Mouse (Mus musculus): ENCODE measurements around the gene Fgf23. TPM values are rescaled to one million over a fixed set of nuclear protein-coding genes. Genes with fewer than 3 reads are reported as not detected.
A peak's percentile ranks its signal among the peaks of the same experiment; 100 is the strongest.

The Fgf23 gene
- 0.17 TPM in 1 of 2 replicates, not detected in the other for polyA plus RNA-seq (2015; fragmentation: Nextera tagmentation; extraction: Ambion mirVana)

DNA sequence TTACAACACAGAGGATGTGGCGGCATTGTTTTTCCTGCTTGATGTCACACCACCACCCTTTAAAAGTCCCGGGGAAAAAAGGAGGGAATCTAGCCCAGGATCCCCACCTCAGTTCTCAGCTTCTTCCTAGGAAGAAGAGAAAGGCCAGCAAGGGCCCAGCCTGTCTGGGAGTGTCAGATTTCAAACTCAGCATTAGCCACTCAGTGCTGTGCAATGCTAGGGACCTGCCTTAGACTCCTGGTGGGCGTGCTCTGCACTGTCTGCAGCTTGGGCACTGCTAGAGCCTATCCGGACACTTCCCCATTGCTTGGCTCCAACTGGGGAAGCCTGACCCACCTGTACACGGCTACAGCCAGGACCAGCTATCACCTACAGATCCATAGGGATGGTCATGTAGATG is at the start of gene Fgf23:
TSS of gene Fgf23 (plus strand) at position 86 of the 400 bp plus-strand sequence.
- peak; percentile 95; the same call in 1 of the 2 replicates for ATAC-seq (ENCODE audit: low FRiP score, low read depth)
- WGBS, result 11% methylated on average over 5 of the region's 5 CpGs
- peak within 1 kb of the TSS; percentile 22 for H3K4me2 ChIP-seq (replicated peaks)

DNA sequence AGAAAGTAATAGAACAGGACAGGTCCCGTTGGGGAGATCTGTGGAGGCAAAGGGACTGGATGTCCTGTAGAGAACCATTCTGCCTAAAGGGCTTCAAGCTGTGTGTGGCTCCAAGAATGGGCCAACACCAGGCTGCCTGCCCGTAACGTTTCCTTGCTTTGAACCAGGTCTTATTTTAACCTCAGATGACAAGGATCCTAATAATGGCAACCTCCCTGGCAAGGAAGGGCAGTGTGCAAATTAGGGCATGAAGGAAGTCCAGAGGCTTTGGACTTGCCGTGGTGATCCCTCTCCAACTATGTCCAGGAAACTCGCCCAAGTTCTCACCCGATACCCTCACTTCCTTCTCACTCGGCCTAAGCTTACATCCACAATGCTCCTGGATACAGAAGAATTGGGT is 47.9 kb upstream of the Fgf23 start:
- WGBS, result 73% methylated on average over 7 of the region's 7 CpGs
- H3K9ac ChIP-seq, result no peak overlapping the region

More for the DNA sequence above, at the start of gene Fgf23:
- H3K9me3 ChIP-seq, result no peaks in the 10 kb centered on the region
- H3K4me1 ChIP-seq, result peaks cover 10% of the 10 kb centered on the region
- H3K36me3 ChIP-seq, result no peaks in the 10 kb centered on the region
- H3K9ac ChIP-seq, result peak within 1 kb of the TSS; percentile 14; the same call in 1 of the 2 replicates
- H3K4me3 ChIP-seq, result no peak within 1 kb of the TSS
- H3K27ac ChIP-seq, result no peak within 1 kb of the TSS
- 0 out of 2 replicates have a peak, but pooled peaks cover 6% of the 10 kb centered on the region for H3K27me3 ChIP-seq

DNA sequence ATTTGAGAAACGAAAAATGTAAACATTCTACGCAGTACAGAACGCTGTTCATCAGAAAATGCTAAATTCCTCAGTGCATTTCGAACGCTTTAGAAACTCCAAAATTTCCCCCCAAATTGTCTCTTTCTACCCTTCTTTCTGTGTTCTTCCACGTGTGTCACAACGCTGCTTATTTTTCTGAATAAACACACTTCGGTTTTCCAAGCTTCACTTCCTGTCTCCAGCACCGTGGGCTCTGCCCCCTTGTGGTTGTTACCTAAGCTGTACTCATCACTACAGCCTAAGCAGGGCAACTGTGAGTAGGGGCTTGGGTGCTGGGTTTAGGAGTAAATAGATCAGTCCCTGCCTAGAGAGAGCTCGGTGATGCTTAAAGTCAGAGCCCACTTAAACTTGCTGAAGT is 37.9 kb upstream of the Fgf23 start:
- Histone ChIP-seq H3K9ac (no peak overlapping the region), H3K27ac (no peak overlapping the region), H3K4me2 (replicated peaks) (peak overlapping the region; percentile 44), H3K36me3 (no peaks in the 10 kb centered on the region), H3K4me3 (peak overlapping the region; percentile 27), H3K27me3 (no peaks in the 10 kb centered on the region), H3K9me3 (no peaks in the 10 kb centered on the region), H3K4me1 (peaks cover 6% of the 10 kb centered on the region; the same call in 1 of the 2 replicates)
- WGBS, result 39% methylated on average over 10 of the region's 10 CpGs
- no peak for ATAC-seq (ENCODE audit: low FRiP score, low read depth)

More for the DNA sequence above, 47.9 kb upstream of the Fgf23 start:
- Histone ChIP-seq H3K4me2 (replicated peaks) (no peak overlapping the region), H3K9me3 (no peaks in the 10 kb centered on the region), H3K36me3 (no peaks in the 10 kb centered on the region), H3K4me3 (no peak overlapping the region), H3K27me3 (peaks cover 16% of the 10 kb centered on the region), H3K27ac (no peak overlapping the region), H3K4me1 (peaks cover 20% of the 10 kb centered on the region)
- no peak for ATAC-seq (ENCODE audit: low FRiP score, low read depth)

DNA sequence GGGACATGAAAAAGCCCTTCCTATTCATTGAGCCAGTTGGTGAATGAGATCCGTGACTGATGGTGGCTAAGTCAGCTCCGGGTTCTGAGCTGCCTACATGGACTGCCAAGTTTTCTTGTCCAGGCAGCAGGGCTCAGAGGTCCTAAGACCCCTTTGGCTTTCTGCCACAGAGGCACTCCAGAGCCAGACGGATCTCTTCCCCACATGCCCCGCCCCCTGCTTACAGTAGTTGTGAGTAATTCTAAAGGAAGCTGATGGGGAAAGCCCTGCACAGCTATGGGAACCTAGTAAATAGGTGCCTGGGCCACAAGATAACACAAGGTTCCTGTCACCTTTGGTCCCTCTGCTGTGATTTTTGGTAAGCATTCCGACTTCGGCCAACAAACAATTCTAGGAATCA is 27.8 kb upstream of the Fgf23 start:
- WGBS, result 55% methylated on average over 6 of the region's 6 CpGs
- no peak for ATAC-seq (ENCODE audit: low FRiP score, low read depth)

DNA sequence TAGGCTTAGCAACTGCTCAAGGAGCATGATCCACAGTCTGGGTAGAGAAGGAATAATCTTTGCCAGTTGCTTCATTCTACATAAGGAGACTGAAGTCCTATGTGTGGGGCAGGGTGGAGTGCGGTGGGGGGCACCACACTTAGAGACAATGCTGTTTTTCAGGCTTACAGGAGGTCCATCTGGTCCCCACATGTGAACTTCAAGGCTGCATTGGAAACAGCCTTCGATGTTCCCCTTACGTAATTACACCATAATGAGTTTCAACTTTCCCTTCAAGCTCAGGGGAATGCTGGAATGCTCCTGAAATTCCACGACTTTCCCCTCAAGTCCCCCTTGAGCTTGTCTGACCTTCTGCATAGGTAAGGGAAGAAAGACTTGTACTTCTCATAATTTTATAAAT is 21.9 kb upstream of the Fgf23 start:
- H3K27ac ChIP-seq, result peak overlapping the region; percentile 70
- peak; percentile 84 for ATAC-seq (ENCODE audit: low FRiP score, low read depth)
- no peak overlapping the region for H3K4me3 ChIP-seq
- H3K9ac ChIP-seq, result no peak overlapping the region
- no peaks in the 10 kb centered on the region for H3K36me3 ChIP-seq
- H3K27me3 ChIP-seq, result no peaks in the 10 kb centered on the region
- peaks cover 18% of the 10 kb centered on the region for H3K4me1 ChIP-seq
- 11% methylated on average over 4 of the region's 4 CpGs for WGBS
- H3K4me2 ChIP-seq (replicated peaks), result no peak overlapping the region
- H3K9me3 ChIP-seq, result no peaks in the 10 kb centered on the region

More for the DNA sequence above, 27.8 kb upstream of the Fgf23 start:
- H3K9ac ChIP-seq, result no peak overlapping the region
- H3K36me3 ChIP-seq, result no peaks in the 10 kb centered on the region
- no peaks in the 10 kb centered on the region for H3K9me3 ChIP-seq
- H3K4me1 ChIP-seq, result peaks cover 6% of the 10 kb centered on the region; the same call in 1 of the 2 replicates
- no peak overlapping the region for H3K4me2 ChIP-seq (replicated peaks)
- no peak overlapping the region for H3K4me3 ChIP-seq
- no peak overlapping the region for H3K27ac ChIP-seq
- no peaks in the 10 kb centered on the region for H3K27me3 ChIP-seq

DNA sequence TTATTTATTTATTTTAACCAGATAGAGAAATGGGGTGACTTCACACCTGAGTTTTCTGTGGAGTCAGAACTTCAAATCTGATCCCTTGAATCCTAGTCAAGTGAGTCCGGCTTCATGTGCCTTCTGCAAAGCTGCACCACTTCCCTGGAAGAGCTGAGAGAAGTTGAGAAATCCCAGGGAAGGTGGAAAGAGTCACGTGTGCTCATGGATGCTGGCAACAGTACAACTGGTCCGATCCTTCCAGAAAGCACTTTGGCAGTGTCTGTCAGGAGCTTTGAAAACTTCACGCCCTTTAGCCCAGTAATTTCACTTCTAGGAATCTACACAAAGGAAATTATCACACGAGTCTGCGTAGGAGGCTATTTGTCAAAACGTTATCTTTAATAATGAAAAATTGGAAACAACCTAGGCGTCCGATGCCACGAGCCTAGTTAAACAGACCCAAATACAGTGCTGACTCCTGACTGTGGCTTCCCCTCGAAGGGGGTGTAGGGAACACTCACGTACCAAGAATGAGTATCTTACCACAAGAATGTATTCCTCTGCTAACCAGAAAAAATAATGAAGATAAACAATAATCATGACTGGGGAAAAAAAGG is 15.6 kb upstream of the Fgf23 start:
- no peak overlapping the region for H3K9ac ChIP-seq
- no peak for ATAC-seq (ENCODE audit: low FRiP score, low read depth)
- H3K4me2 ChIP-seq (replicated peaks), result no peak overlapping the region
- H3K4me3 ChIP-seq, result no peak overlapping the region
- H3K27me3 ChIP-seq, result no peaks in the 10 kb centered on the region
- H3K36me3 ChIP-seq, result no peaks in the 10 kb centered on the region
- H3K4me1 ChIP-seq, result no peaks in the 10 kb centered on the region
- 87% methylated on average over 12 of the region's 12 CpGs for WGBS
- H3K9me3 ChIP-seq, result no peaks in the 10 kb centered on the region
- H3K27ac ChIP-seq, result no peak overlapping the region

DNA sequence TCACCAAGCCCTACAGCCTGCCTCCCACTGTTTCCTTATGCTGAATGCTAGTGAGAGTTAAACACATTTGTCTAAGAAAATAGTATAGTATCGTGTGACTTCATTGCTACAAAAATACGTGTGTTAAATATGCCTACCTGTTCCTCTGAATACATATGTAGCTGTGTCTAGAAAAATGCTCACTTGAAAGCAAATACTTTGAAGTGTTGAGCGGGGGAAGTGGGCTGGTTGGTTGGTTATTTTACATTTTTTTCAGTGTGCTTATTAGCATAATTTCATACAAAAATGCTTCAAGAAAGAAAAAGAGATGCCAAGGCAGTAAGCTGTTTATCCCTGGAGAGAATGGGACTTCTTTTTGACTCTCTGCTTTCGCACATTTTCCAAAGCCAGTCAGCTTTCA is 12.7 kb upstream of the Fgf23 start:
- no peak for ATAC-seq (ENCODE audit: low FRiP score, low read depth)
- no peak overlapping the region for H3K27ac ChIP-seq
- no peak overlapping the region for H3K4me3 ChIP-seq
- no peaks in the 10 kb centered on the region for H3K9me3 ChIP-seq
- H3K36me3 ChIP-seq, result no peaks in the 10 kb centered on the region
- no peak overlapping the region for H3K4me2 ChIP-seq (replicated peaks)
- WGBS, result 84% methylated on average over 4 of the region's 4 CpGs
- peaks cover 5% of the 10 kb centered on the region for H3K4me1 ChIP-seq
- H3K27me3 ChIP-seq, result peaks cover 12% of the 10 kb centered on the region
- H3K9ac ChIP-seq, result no peak overlapping the region

DNA sequence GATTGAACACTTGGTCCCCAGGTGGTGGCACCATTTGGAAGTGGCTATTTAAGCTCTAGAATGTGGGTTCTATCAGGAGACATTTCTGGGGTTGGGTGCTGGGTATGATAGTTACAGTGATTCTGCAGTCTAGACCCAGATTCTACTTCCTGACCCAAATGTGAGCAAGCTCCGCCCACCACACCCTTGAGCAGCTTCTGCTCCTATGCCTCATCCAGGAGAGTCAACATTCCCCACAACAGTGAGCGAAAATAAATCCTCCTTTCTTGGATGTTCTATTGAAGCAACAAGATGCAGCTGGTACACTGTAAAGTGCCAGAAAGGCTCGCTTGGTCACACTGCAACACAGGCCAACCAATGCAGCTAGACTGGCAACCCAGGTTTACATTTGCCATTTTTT is 8.8 kb upstream of the Fgf23 start:
- no peaks in the 10 kb centered on the region for H3K9me3 ChIP-seq
- peaks cover 5% of the 10 kb centered on the region for H3K4me1 ChIP-seq
- no peak overlapping the region for H3K4me2 ChIP-seq (replicated peaks)
- peaks cover 17% of the 10 kb centered on the region for H3K27me3 ChIP-seq
- no peak overlapping the region for H3K9ac ChIP-seq
- 85% methylated on average over 3 of the region's 3 CpGs for WGBS
- no peak overlapping the region for H3K4me3 ChIP-seq
- H3K27ac ChIP-seq, result no peak overlapping the region
- no peaks in the 10 kb centered on the region for H3K36me3 ChIP-seq
- ATAC-seq (ENCODE audit: low FRiP score, low read depth), result no peak

DNA sequence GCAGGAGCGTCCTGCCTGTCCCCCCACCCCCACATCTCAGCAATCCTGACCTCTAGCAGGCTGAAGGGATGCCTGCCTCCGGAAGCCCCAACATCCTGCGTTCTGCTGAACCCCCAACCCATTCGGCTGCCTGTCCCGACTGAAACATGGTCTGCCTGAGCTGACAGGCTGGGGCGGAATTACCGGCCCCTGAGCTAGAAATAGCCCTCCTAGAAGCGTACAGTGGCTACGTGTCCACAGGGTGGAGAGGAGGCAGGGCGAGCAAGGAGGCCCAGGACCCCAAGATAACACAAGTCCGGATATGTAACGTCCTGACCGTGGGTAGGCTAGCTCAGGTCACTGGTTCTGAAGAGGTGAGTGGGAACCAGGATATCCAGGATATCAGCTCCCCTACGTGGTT is 7.9 kb upstream of the Fgf23 start:
- Histone ChIP-seq H3K27me3 (peaks cover 17% of the 10 kb centered on the region), H3K4me1 (peaks cover 5% of the 10 kb centered on the region), H3K4me3 (no peak overlapping the region; the same call in 1 of the 2 replicates), H3K4me2 (replicated peaks) (peak overlapping the region; percentile 46), H3K36me3 (no peaks in the 10 kb centered on the region), H3K9ac (no peak overlapping the region), H3K9me3 (no peaks in the 10 kb centered on the region), H3K27ac (no peak overlapping the region)
- 8% methylated on average over 14 of the region's 14 CpGs for WGBS
- ATAC-seq (ENCODE audit: low FRiP score, low read depth), result no peak

DNA sequence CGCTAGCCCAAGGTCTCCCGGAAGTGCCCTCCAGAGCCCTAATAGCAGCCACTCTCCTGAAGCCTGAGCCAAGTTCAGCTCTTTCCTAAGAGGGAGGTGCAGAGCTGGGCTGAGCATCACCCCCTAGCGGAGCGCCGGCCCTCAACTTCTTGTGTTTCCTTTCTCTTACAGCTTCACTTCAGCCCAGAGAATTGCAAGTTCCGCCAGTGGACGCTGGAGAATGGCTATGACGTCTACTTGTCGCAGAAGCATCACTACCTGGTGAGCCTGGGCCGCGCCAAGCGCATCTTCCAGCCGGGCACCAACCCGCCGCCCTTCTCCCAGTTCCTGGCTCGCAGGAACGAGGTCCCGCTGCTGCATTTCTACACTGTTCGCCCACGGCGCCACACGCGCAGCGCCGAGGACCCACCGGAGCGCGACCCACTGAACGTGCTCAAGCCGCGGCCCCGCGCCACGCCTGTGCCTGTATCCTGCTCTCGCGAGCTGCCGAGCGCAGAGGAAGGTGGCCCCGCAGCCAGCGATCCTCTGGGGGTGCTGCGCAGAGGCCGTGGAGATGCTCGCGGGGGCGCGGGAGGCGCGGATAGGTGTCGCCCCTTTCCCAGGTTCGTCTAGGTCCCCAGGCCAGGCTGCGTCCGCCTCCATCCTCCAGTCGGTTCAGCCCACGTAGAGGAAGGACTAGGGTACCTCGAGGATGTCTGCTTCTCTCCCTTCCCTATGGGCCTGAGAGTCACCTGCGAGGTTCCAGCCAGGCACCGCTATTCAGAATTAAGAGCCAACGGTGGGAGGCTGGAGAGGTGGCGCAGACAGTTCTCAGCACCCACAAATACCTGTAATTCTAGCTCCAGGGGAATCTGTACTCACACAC is 7.4 kb downstream of the Fgf23 start:
- 1% methylated on average over 57 of the region's 59 CpGs for WGBS
- Histone ChIP-seq H3K4me3 (peak overlapping the region; percentile 67), H3K27ac (no peak overlapping the region; the same call in 1 of the 2 replicates), H3K36me3 (no peaks in the 10 kb centered on the region), H3K9me3 (no peaks in the 10 kb centered on the region), H3K27me3 (peaks cover 31% of the 10 kb centered on the region), H3K4me1 (peaks cover 4% of the 10 kb centered on the region), H3K4me2 (replicated peaks) (peak overlapping the region; percentile 95), H3K9ac (peak overlapping the region; percentile 80)
- ATAC-seq (ENCODE audit: low FRiP score, low read depth), result peak; percentile 90

DNA sequence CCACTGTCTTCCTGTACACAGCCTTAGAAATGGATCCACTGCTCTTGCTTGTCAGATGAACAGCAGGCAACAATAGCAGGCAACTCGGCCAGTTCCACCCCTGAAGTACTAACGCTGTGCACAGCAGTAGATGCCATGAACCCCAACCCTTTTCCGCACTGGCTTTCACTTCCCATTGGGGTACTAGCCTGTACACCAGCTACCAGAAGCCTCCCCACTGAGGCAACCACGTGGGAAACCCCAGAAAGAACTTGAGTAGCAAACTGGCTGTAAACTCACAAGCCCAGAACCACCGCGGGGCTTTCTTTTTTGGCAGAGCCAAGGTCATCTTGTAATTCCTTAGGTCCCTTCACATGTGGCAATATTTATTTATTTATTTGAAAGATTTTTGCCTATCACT is 9.1 kb downstream of the Fgf23 start:
- H3K4me2 ChIP-seq (replicated peaks), result no peak overlapping the region
- ATAC-seq (ENCODE audit: low FRiP score, low read depth), result no peak
- peaks cover 4% of the 10 kb centered on the region for H3K4me1 ChIP-seq
- H3K9me3 ChIP-seq, result no peaks in the 10 kb centered on the region
- no peak overlapping the region for H3K9ac ChIP-seq
- no peaks in the 10 kb centered on the region for H3K36me3 ChIP-seq
- peaks cover 26% of the 10 kb centered on the region for H3K27me3 ChIP-seq
- H3K4me3 ChIP-seq, result no peak overlapping the region
- WGBS, result 71% methylated on average over 6 of the region's 6 CpGs
- no peak overlapping the region for H3K27ac ChIP-seq

DNA sequence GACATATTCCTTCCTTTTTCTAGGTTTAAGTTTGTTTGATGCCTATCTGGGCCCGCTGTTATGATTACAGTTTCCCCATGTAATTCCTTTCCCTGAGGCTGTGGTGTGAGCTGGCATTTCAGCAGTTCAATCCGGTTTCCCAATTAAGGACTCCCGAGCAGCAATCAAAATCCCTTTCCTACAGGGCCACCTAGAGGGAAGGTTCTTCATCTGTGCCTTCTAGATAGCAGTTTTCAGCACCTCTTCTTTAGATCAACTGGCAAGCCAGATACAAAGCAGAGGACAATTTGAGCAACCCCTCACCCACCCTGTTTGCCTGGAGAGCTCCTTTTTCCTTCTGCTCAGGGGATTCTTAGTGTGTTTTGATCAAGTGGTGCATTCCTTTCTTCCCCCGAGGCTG is 14.0 kb downstream of the Fgf23 start:
- ATAC-seq (ENCODE audit: low FRiP score, low read depth), result no peak
- no peak overlapping the region for H3K27ac ChIP-seq
- peaks cover 2% of the 10 kb centered on the region for H3K27me3 ChIP-seq
- WGBS, result 59% methylated on average over 4 of the region's 4 CpGs
- no peaks in the 10 kb centered on the region for H3K4me1 ChIP-seq
- H3K4me2 ChIP-seq (replicated peaks), result no peak overlapping the region
- no peak overlapping the region for H3K9ac ChIP-seq
- no peaks in the 10 kb centered on the region for H3K9me3 ChIP-seq
- peaks cover 29% of the 10 kb centered on the region for H3K36me3 ChIP-seq
- no peak overlapping the region for H3K4me3 ChIP-seq
